Mouse (Mus musculus) retina, embryonic 14.5 days (tissue): ENCODE data around the gene Igflr1.
A peak's percentile ranks its signal among the peaks of the same experiment; 100 is the strongest.

Experiments
- DNase-seq: peaks from one replicate; pipeline ENCODE4 v3.0.0-alpha.2; 2015; ENCODE audit warnings: low spot score

Igflr1 gene

DNA sequence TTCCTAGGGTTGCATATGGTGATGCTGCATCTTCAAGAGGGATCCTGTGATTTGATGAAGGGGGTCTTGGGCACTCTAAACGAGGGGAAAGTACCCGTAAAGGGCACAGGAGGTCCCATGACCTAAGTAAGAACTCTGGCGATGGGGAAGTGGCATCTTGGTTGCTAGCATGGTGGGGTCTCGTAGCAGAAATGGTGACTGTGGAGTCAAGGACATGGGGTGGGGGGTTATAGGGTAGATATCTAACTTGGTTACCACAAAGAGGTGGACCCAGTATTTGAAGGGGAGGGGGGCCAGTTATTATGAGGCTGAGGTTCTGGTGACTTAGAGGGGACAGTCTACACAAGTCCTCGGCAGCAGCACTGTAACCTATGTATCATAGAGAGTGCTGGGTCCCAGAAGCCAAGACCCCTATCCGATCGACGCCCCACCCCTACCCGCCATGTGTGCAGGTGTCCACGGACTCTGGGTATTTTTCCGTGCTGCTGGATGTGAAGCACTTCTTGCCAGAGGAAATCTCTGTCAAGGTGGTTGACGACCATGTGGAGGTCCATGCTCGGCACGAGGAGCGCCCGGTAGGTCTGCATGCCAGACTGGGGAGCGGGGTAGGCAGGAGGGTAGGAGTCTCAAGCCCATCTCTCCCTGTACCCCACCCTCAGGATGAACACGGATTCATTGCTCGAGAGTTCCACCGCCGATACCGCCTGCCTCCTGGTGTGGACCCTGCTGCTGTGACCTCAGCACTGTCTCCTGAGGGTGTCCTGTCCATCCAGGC, 11.2 kb upstream of the Igflr1 start:
- DNase-seq, result no peak

GRCm38 (mm10) chr7:30556894-30557536, 8.2 kb upstream of the Igflr1 start:
- peak; percentile 43 for DNase-seq

GRCm38 (mm10) chr7:30557901-30558514, 7.2 kb upstream of the Igflr1 start:
- DNase-seq, result no peak

- no peak for DNase-seq
These were observed 6.4 kb upstream of the Igflr1 start for GRCm38 (mm10) chr7:30558656-30559442.

DNA sequence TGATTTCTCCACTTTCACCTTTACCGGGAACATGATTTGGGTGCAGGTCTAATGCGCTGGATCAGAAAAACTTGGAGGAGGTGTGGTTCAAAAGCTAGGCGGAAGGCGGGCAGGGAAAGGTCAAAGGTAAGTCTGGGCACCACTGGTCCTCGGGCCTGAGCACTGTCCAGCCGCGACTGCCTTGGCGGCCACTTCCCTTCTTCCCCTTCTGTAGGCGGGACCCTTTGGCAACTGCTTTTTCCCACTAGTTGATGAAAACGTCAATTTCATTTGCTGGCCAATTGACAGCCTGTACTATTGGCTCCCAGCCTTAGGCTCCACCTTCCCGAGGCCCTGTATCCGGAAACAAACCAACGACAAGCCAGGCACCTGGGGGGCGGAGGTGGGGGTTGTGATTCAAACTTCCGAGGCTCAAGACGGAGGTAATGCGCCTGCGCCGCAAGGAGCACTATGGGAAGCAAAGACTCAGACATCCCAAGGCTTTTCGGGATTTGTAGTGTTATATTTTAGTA, 5.7 kb upstream of the Igflr1 start, which contains the start of gene Lin37:
TSS of gene Lin37 (minus strand) at position 396 of the 512 bp plus-strand sequence.
- DNase-seq, result peak; percentile 97

- peak; percentile 13 for DNase-seq
These were observed 4.9 kb upstream of the Igflr1 start for GRCm38 (mm10) chr7:30560296-30560695.

GRCm38 (mm10) chr7:30562526-30563116, 2.6 kb upstream of the Igflr1 start:
- no peak for DNase-seq

GRCm38 (mm10) chr7:30563117-30563905, 1.9 kb upstream of the Igflr1 start, which contains the start of the genes U2af1l4, Gm49396 and Psenen:
TSS of gene U2af1l4 (plus strand) at chr7:30563301.
TSS of gene Gm49396 (plus strand) at chr7:30563344.
TSS of gene Psenen (minus strand) at chr7:30563627.
- peak; percentile 99 for DNase-seq

DNA sequence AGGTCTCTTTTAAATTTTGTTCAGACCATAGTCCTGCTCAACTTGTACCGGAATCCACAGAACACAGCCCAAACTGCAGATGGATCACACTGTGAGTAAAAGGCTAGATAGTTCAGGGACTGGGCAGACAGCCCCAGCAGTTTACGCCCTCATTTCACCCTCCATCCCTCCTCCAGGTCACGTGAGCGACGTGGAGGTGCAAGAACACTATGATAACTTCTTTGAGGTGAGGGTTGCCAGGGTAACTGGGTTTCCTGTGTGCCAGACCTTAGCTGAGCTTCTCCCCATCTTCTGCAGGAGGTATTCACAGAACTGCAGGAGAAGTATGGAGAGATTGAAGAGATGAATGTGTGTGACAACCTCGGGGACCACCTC, 1.3 kb upstream of the Igflr1 start:
- DNase-seq, result no peak

GRCm38 (mm10) chr7:30566033-30566432, 806 bp downstream of the Igflr1 start:
- DNase-seq, result no peak

- DNase-seq, result no peak
These were observed 2.3 kb downstream of the Igflr1 start for GRCm38 (mm10) chr7:30567555-30567954.

DNA sequence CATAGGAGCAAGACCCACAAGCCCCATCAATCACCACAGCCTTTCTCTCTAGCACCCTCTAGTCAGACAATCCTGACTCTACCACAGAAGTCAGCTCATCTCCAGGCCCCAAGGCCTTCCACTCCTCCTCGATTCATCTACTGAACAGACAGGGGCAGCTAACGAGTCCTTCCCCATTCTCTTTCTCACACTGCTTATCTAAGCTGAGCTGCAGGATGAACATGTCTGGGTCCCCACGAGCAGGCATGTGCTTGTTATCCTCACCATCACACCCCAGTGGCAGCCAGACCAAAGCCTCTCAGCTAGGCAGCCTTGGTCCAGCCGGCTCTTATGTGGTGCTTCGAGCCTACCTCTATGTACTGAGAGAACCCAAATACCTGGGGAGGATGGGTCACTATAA, 7.2 kb downstream of the Igflr1 start:
- DNase-seq, result no peak

- DNase-seq, result no peak
These were observed 7.7 kb downstream of the Igflr1 start for GRCm38 (mm10) chr7:30572969-30573368.

DNA sequence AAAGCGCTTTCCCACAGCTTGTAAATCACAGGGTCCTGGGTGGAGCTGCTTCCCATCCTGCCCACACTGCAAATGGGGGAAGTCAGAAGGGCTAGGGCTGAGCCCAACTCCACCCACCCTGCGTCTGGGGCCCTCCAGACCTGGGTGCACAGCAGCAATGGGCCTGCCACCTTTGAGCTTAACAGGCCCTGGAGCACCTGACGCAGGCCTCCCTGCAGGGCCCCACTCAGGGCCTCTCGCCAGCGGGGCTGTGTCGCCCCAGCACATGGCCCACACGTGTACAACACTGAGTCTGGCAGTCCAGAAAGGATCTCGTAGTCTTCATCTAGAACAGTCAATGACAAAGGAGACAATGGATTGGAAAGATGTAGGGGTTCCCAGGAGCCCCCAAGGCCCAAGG, 14.7 kb downstream of the Igflr1 start:
- no peak for DNase-seq

DNA sequence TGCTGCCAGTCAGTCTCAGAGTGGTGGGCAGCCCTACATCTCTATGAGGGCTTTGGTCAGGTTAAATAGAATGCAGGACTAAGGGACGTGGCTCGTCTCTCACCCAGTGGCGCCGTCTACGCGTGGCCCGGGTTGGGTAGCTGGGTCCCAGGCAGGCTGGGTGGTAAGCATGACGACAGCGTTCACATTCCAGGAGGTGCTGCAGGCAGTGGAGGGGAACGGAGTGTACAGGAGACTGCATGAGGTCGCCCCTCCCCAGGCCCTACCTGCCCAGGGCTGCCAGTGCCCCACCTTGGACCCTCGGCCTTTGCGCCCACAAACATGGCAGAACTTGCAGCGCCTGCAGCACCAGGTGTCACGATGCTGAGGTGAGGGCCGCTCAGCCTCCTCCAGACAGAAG, 16.3 kb downstream of the Igflr1 start:
- DNase-seq, result no peak

DNA sequence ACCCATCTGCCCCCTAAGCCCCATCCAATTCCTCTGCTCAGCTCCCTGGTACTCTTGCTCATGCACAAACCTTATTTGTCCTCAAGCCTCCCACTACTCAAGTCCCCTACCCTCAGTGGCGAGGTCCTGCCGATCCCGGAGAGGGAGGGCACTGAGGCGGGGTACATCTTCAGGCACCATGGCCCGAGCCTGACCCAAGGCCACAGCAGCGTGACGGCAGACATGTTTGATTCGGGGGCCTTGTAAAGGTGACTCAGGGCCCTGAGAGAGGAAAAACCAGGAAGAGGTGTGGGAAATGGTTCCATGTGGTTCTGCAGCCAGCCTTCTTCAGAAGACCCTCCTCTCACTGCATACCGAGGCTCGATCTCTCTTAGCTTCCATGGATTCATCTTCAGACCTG, 19.1 kb downstream of the Igflr1 start:
- DNase-seq, result no peak

GRCm38 (mm10) chr7:30585170-30585569, 19.9 kb downstream of the Igflr1 start:
- DNase-seq, result no peak

DNA sequence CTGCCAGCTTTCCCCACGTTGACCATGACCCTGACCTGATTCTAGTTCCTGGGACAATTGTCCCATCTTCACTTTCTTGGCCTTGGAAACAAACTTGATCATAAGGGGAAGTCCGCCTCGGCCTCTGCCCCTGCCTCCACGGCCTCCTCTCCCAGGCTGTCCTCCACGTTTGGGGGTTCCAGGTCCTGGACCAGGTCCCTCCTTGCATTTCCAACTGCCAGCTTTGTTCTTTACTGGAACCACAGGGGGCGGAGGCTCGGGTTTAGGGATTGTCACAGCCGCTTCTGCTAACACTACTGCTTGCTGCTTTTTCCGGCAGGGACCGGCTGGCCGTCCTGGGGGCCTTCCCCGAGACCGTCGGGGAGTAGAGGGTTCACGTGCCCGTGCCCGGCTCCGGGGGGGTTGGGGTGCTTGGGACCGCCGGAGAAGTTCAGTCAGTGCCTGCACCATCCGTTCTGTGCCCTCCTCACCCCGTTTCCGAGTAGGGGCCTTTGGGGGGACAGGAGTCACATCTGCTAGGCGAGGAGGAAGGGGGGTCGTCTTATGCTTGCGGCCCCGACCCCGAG, 21.3 kb downstream of the Igflr1 start:
- DNase-seq, result no peak

DNA sequence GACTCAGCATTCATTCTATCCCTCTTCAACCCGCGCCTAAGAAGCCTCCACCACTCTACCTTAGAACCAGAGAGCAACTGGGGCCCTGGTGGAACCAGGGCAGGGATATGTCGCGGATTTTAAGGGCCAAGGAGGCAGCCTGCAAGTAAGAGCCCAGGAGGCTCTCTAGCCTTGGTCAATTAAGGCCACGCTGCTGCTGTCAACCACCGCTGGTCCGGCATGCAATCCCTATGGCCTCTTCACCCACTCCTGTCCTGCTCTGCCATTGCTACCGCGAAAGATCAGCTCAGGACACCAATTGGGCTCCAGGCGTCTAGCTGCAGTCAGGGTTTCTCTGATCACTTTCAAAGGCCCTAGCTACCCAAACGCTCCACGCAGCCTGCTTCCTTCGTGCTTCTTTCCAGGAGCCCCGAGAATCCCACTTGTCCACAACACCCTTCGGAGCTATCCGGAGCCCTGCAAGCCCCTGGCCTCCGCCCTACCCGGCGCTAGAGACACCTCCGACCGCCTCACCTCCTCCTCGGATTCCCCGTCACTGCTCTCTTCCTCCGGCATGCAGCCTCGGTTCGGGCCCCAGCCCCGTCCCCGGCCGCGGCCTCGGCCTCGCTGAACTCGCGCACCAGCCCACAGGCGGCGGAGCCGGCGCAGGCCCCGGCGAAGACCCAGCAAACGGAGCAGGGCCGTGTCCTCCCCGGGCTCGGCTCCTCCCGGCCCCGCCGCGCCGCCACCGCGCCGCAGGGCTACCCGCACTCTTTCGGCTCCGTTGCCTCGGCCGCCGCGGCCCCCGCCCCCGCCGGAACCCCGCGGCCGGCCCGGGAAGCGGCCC, 22.8 kb downstream of the Igflr1 start:
- peak; percentile 43 for DNase-seq
